Mouse (Mus musculus): ENCODE data around the gene Tmem255b.

Gene Tmem255b

GRCm38 (mm10) chr8:13446456-13446855 is 11.5 kb downstream of the Tmem255b start:
- no peak for DNase-seq (ENCODE audit: extremely low read depth, low read depth, low spot score)

- no peak for DNase-seq (ENCODE audit: extremely low read depth, low read depth, low spot score)
These were observed 13.2 kb downstream of the Tmem255b start for GRCm38 (mm10) chr8:13448145-13448544.

- no peak for DNase-seq (ENCODE audit: extremely low read depth, low read depth, low spot score)
These were observed 16.8 kb downstream of the Tmem255b start for GRCm38 (mm10) chr8:13451747-13452277.

- DNase-seq (ENCODE audit: extremely low read depth, low read depth, low spot score) = no peak
These were observed 19.5 kb downstream of the Tmem255b start for GRCm38 (mm10) chr8:13454341-13455113.

GRCm38 (mm10) chr8:13455295-13455694 is 20.3 kb downstream of the Tmem255b start:
- DNase-seq (ENCODE audit: extremely low read depth, low read depth, low spot score) = no peak

GRCm38 (mm10) chr8:13459431-13459830 is 24.4 kb downstream of the Tmem255b start:
- no peak for DNase-seq (ENCODE audit: extremely low read depth, low read depth, low spot score)

GRCm38 (mm10) chr8:13461085-13461765 is 26.2 kb downstream of the Tmem255b start:
- DNase-seq (ENCODE audit: extremely low read depth, low read depth, low spot score) = no peak

GRCm38 (mm10) chr8:13461843-13462242 is 26.9 kb downstream of the Tmem255b start:
- no peak for DNase-seq (ENCODE audit: extremely low read depth, low read depth, low spot score)

GRCm38 (mm10) chr8:13462392-13462791 is 27.4 kb downstream of the Tmem255b start:
- DNase-seq (ENCODE audit: extremely low read depth, low read depth, low spot score) = no peak

GRCm38 (mm10) chr8:13465324-13465723 is 30.3 kb downstream of the Tmem255b start:
- DNase-seq (ENCODE audit: extremely low read depth, low read depth, low spot score) = no peak

GRCm38 (mm10) chr8:13466989-13467388 is 32.0 kb downstream of the Tmem255b start:
- no peak for DNase-seq (ENCODE audit: extremely low read depth, low read depth, low spot score)

- no peak for DNase-seq (ENCODE audit: extremely low read depth, low read depth, low spot score)
These were observed 33.7 kb downstream of the Tmem255b start for GRCm38 (mm10) chr8:13468737-13469136.

- DNase-seq (ENCODE audit: extremely low read depth, low read depth, low spot score) = no peak
These were observed 36.5 kb downstream of the Tmem255b start for GRCm38 (mm10) chr8:13471484-13471883.

GRCm38 (mm10) chr8:13472284-13472683 is 37.3 kb downstream of the Tmem255b start:
- DNase-seq (ENCODE audit: extremely low read depth, low read depth, low spot score) = no peak

- DNase-seq (ENCODE audit: extremely low read depth, low read depth, low spot score) = no peak
These were observed 40.9 kb downstream of the Tmem255b start for GRCm38 (mm10) chr8:13475892-13476291.

GRCm38 (mm10) chr8:13481089-13481554 is 46.1 kb downstream of the Tmem255b start:
- peak; percentile 86 for DNase-seq (ENCODE audit: extremely low read depth, low read depth, low spot score)

GRCm38 (mm10) chr8:13481596-13481995 is 46.6 kb downstream of the Tmem255b start:
- DNase-seq (ENCODE audit: extremely low read depth, low read depth, low spot score) = no peak

GRCm38 (mm10) chr8:13482101-13482801 is 47.3 kb downstream of the Tmem255b start:
- no peak for DNase-seq (ENCODE audit: extremely low read depth, low read depth, low spot score)

GRCm38 (mm10) chr8:13483191-13483590 is 48.2 kb downstream of the Tmem255b start:
- no peak for DNase-seq (ENCODE audit: extremely low read depth, low read depth, low spot score)

- DNase-seq (ENCODE audit: extremely low read depth, low read depth, low spot score) = no peak
These were observed 54.4 kb downstream of the Tmem255b start for GRCm38 (mm10) chr8:13489351-13489750.

Measured in fat pad, adult 2 months (tissue).